Mouse (Mus musculus) cortical plate, adult 2 months (tissue): ENCODE measurements around the gene Actn4.

ENCODE experiments used
- CTCF ChIP-seq: fragments of 200-500 bp; IDR thresholded peaks from 2 replicates; pipeline ENCODE4 v1.5.1; 2011; ENCODE audit warnings: mild to moderate bottlenecking, control low read depth, low read length; ENCODE audit not compliant: insufficient read depth; ENCODE audit errors: extremely low read depth
- POLR2A ChIP-seq: fragments of 200-500 bp; IDR thresholded peaks from 2 replicates; pipeline ENCODE4 v1.6.1; 2011; ENCODE audit warnings: mild to moderate bottlenecking, low read length, control low read depth; ENCODE audit not compliant: insufficient read depth; ENCODE audit errors: extremely low read depth

- no peak for TF ChIP-seq CTCF
- TF ChIP-seq POLR2A, result no peak
These were observed 46.6 kb upstream of the Actn4 start for GRCm38 (mm10) chr7:29008714-29009113.
